Mouse (Mus musculus) E14TG2a.4 (cell line): Measurements from ENCODE around the gene Olfr561.

Experiments used
- CTCF ChIP-seq: conservative IDR thresholded peaks from 2 replicates; pipeline ENCODE4 v1.5.1; 2014; ENCODE audit warnings: low read length
- POU5F1 ChIP-seq: IDR thresholded peaks from 2 replicates; pipeline ENCODE4 v1.6.1; 2014; ENCODE audit warnings: low read length, borderline replicate concordance

DNA sequence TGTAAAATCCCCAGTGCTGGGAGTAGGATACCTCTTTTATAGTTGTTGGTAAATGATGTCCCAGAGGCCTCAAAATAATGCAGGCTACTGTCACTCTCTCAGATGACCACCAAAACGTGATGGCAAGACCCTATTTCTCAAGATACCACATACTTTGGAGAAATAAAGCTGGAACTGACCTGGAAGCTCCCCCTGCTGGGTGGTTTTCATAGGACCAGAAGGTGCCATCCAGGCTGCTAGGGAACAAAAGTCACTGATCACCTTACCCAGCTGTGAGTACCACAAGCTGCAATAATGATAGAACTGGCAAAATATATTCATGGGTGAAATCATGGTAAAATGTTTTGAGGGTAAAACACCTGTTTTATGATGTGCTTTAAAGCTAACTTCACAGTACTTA, 18.9 kb upstream of the Olfr561 start:
- TF ChIP-seq CTCF, result 0 out of 2 replicates have a peak, but pooled peaks have one; percentile 4
- no peak for TF ChIP-seq POU5F1
